Mouse (Mus musculus) subcutaneous adipose tissue, adult 2 months (tissue): ENCODE data around the gene Icmt. TPM values are rescaled to one million over a fixed set of nuclear protein-coding genes. Genes with fewer than 3 reads are reported as not detected.

Experiments used
- polyA plus RNA-seq: library from polyadenylated mRNA; depleted of rRNA; stranded (reverse); fragments of >200 nt; gene quantifications from 2 replicates; pipeline ENCODE4 v1.2.3, GENCODE M21; 2012; ENCODE audit warnings: low replicate concordance; rRNA removed

Gene Icmt
- 26.9 and 41.0 TPM in 2 replicates for polyA plus RNA-seq

DNA sequence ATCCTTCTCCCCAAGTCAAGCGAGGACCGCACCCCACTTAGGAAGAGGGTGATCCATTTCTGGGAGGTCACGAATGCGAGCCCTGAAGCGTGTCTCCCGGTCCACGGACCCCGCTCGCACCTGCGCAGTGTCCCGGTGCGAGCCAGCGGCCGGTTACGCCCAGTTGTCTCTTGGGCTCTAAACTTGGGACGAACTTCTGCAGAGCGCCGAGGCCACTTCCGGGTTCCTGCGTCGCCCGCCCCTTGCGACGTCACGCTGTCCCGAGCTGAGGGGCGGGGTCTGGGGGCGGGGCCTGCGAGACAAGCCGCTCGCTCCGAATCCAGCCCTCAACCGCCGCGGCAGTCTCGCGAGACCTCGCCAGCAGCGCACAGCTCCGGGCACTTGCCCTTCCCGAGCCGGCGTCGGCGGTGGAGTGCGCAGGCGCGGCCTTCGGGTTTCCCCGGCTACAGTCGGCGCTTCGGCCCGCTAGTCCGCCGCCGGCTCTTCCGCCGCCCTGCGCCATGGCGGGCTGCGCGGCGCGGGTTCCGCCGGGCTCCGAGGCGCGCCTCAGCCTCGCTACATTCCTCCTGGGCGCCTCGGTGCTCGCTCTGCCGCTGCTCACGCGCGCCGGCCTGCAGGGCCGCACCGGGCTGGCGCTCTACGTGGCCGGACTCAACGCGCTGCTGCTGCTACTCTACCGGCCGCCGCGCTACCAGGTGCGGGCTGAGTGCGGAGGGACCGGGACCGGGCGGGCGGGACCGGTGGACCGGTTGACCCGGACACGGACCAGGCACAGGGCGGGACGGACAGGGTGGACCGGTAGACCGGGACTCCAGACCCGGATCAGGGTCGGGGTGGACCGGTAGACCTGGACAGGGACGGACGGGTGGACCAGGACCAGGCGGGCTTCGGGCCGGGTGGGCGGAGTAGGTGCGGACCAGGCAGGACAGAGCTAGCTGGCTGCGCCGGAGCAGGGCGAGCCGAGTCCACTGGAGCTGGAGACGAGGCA is at the start of gene Icmt:
Gene Icmt, plus strand, starts transcription at position 354 of the 988 bp plus-strand sequence.

DNA sequence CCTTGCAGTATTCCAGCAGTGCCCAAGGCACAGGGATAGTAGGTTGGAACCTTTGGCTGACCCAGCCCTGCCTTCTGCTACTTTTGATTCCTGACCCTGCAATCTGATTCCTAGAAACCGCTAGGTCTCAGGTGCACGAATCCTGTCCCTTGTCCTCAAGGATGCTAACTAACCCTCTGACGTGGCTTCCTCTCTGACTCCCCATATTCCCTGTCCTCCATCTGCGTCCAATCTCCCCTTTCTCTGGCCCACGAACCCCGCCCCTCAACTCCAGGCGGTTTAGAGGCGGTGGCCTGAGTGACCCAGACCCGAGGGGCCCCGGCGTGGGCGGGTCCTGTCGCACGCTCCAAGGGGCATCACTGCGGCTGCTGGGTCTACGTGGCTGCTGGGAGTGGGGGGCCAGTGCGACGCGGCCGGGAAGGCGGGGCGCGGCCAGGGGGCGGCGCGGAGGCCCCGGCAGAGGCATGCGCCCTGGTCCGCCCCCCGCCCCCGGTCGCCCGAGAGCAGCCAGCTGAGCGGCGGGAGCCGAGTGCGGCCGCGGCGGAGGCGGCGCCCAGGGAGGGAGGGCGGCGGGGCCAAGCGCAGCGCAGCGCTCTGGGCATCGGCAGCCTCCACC is 23.3 kb upstream of the Icmt start, which contains the start of gene Gpr153:
Gene Gpr153, plus strand, starts transcription at position 612 of the 616 bp plus-strand sequence.

GRCm38 (mm10) chr4:152291562-152291961 is 5.5 kb upstream of the Icmt start, which contains the start of gene Hes3:
Gene Hes3, minus strand, starts transcription at chr4:152291662.

GRCm38 (mm10) chr4:152318517-152319234 is 21.6 kb downstream of the Icmt start, which contains the start of gene Rnf207:
Gene Rnf207, minus strand, starts transcription at chr4:152318993.

DNA sequence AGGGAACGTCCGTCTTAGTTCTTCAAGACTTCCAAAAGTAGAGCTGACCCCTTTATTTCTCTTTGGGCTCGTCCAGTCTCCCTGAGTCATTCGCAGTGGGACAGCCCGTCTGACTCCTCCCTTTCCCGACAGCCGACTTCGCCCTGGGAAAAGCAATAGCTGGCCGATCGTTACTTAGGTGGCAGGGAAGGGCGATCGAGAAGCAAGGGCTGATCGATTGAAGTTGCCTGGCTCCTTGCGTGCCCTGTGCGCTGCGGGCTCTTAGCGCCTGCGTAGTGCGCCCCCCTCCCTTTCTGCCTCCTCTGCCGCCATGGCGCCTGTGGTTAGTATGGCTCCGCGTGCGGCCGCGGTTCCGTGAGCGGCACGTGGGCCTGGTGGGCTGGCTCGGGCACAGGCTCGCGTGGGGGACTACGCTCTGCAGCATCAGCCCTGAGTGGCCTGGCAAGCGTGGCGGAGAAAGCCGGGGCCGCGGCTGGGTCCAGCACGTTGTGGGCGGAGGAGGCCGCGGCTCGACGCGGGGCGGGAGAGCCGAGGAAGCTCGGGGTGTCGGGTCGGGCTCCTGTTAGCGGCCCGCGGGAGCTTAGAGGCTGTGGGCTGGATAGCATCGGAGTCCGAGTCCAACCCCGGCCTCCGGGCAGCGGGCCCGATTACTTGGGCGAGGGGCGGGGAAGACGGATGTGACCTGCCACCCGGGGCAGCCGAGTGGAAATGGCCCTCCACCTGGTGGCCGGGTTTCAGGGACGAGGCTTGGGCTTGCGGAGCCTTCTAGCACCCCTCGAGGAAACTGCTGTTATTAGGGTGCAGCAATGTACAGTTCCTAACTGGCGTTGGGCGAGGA is 28.8 kb downstream of the Icmt start, which contains the start of gene Rpl22:
Gene Rpl22, plus strand, starts transcription at position 169 of the 838 bp plus-strand sequence.

DNA sequence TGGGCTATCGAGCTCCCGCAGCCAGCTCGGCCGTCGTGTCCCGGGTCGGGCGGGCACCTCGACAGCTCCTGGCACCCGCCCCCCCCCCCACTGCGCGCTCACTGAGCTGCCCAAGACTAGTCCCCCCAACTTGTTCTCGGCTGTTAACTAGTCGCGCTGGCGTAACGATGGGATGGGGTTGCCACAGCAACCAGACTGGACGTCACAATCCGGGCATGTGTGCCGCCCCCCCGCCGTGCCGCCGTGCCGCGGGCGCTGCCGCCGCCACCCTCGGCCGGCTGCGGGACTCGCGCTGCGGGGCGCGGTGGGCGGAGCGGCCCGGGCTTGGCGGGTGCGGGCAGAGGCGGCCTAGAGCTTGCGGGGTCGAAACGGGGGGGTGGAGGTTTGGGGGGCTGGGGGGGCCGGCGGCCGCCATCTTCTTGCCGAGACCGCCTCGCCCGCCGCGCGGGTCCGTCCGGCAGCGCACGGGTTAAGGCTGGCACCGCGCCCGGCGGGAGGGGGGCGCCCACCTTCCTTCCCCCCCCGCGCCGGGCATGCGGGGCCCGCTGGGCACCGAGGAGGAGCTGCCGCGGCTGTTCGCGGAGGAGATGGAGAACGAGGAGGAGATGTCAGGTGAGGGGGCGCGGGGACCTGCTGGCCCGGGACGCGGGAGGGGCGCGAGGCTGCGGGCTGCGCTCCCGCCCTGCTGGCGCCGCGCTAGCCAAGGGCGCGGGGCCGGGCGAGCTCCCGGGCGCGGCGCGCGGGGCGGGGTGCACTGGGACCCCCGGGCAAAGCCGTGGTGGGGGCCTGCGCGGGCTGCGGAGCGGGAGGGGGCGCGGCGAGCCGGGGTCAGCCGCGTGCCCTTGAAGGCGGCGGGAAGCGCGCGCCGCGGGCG is 41.6 kb downstream of the Icmt start, which contains the start of gene Chd5:
Gene Chd5, plus strand, starts transcription at position 233 of the 874 bp plus-strand sequence.

Other genes starting within 250 kb of the Icmt start
- 33.9 and 54.3 TPM in 2 replicates for gene Plekhg5, start 224.7 kb upstream of the Icmt start, polyA plus RNA-seq
- gene Tnfrsf25, start 181.3 kb upstream of the Icmt start, polyA plus RNA-seq: 7.3 and 12.8 TPM in 2 replicates
- gene Espn, start 144.9 kb upstream of the Icmt start, polyA plus RNA-seq: 1.2 and 4.9 TPM in 2 replicates
- 0.14 TPM in 1 of 2 replicates, not detected in the other for gene Hes2, start 138.4 kb upstream of the Icmt start, polyA plus RNA-seq
- gene Acot7, start 119.1 kb upstream of the Icmt start, polyA plus RNA-seq: 32.2 and 38.4 TPM in 2 replicates
- 19.5 and 68.5 TPM in 2 replicates for gene Gpr153, start 23.0 kb upstream of the Icmt start, polyA plus RNA-seq
- not detected in 2 replicates for gene Hes3, start 5.6 kb upstream of the Icmt start, polyA plus RNA-seq
- 0.62 and 6.2 TPM in 2 replicates for gene Rnf207, start 21.8 kb downstream of the Icmt start, polyA plus RNA-seq
- 41.7 and 89.7 TPM in 2 replicates for gene Rpl22, start 28.5 kb downstream of the Icmt start, polyA plus RNA-seq
- gene Chd5, start 41.4 kb downstream of the Icmt start, polyA plus RNA-seq: 0.19 and 0.21 TPM in 2 replicates
- 0.62 and 2.5 TPM in 2 replicates for gene Nphp4, start 179.5 kb downstream of the Icmt start, polyA plus RNA-seq
- gene Kcnab2, start 180.6 kb downstream of the Icmt start, polyA plus RNA-seq: 4.0 and 4.5 TPM in 2 replicates